Comparison of ENCODE assay signal across 8 mouse cellular contexts in genomic region chr3:108855864-108856263, GRCm38 (mm10). TPM values are rescaled to one million over a fixed set of nuclear protein-coding genes. Genes with fewer than 3 reads are reported as not detected.
A peak's percentile ranks its signal among the peaks of the same experiment; 100 is the strongest.
DNase-seq lines count a peak whose midpoint lies in the region; ATAC-seq and TF ChIP-seq lines count a peak whose summit lies in the region.

No protein-coding gene starts in this region.

- TF ChIP-seq POLR2A in limb, embryonic 14.5 days (IDR thresholded peaks at IDR 0.05; ENCODE audit: borderline replicate concordance, extremely low read depth, insufficient read depth, insufficient read length) = no peak

- no peak; the same call in 1 of the 2 replicates for ATAC-seq in kidney, embryonic 15.5 days (replicated peaks; ENCODE audit: low FRiP score)
- ATAC-seq in limb, embryonic 14.5 days (ENCODE audit: low FRiP score, low read depth) = no peak
- no peak for ATAC-seq in stomach, embryonic 14.5 days (ENCODE audit: insufficient number of reproducible peaks, insufficient read depth, low FRiP score, low read depth)

- DNase-seq in kidney, postnatal 10 days = peak; percentile 75
- peak; percentile 59 for DNase-seq in urinary bladder, postnatal 14 days (ENCODE audit: low spot score)
- DNase-seq in urinary bladder, adult 2 months (ENCODE audit: low spot score) = no peak
- DNase-seq in gastrocnemius, postnatal 25 days = peak; percentile 32
- DNase-seq in limb, embryonic 14.5 days (ENCODE audit: low spot score) = peak; percentile 67
- DNase-seq in cerebellum, adult 18-20 months = no peak

- peaks cover 15% of the 10 kb centered on the region; the same call in 1 of the 2 replicates for H3K4me1 ChIP-seq in kidney, embryonic 15.5 days
- H3K4me1 ChIP-seq in limb, embryonic 14.5 days (ENCODE audit: control insufficient read depth, insufficient read depth, low read length) = peaks cover 39% of the 10 kb centered on the region
- H3K4me1 ChIP-seq in stomach, embryonic 14.5 days (ENCODE audit: control insufficient read depth, insufficient read depth, low read length) = 0 out of 2 replicates have a peak, but pooled peaks cover 18% of the 10 kb centered on the region

- H3K4me3 ChIP-seq in kidney, embryonic 15.5 days (replicated peaks) = no peak overlapping the region
- no peak overlapping the region for H3K4me3 ChIP-seq in limb, embryonic 14.5 days (replicated peaks; ENCODE audit: low read length)
- no peak overlapping the region for H3K4me3 ChIP-seq in stomach, embryonic 14.5 days (ENCODE audit: low read depth, low read length)

- no peaks in the 10 kb centered on the region for H3K36me3 ChIP-seq in kidney, embryonic 15.5 days
- no peaks in the 10 kb centered on the region for H3K36me3 ChIP-seq in limb, embryonic 14.5 days (ENCODE audit: control insufficient read depth, insufficient read depth, low read length)
- H3K36me3 ChIP-seq in stomach, embryonic 14.5 days (ENCODE audit: control insufficient read depth, insufficient read depth, low read length) = no peaks in the 10 kb centered on the region

- no peaks in the 10 kb centered on the region for H3K9me3 ChIP-seq in kidney, embryonic 15.5 days (replicated peaks)
- no peaks in the 10 kb centered on the region for H3K9me3 ChIP-seq in limb, embryonic 14.5 days (ENCODE audit: control insufficient read depth, low read length)
- H3K9me3 ChIP-seq in stomach, embryonic 14.5 days (ENCODE audit: control insufficient read depth, low read depth, low read length) = no peaks in the 10 kb centered on the region

- H3K27ac ChIP-seq in kidney, embryonic 15.5 days = no peak overlapping the region
- H3K27ac ChIP-seq in limb, embryonic 14.5 days (replicated peaks; ENCODE audit: low read depth, low read length) = peak overlapping the region; percentile 62; the same call in 1 of the 2 replicates
- 0 out of 2 replicates have a peak overlapping the region, but pooled peaks have one; percentile 48 for H3K27ac ChIP-seq in stomach, embryonic 14.5 days (ENCODE audit: low read length)

- no peak overlapping the region for H3K9ac ChIP-seq in kidney, embryonic 15.5 days
- H3K9ac ChIP-seq in limb, embryonic 14.5 days (ENCODE audit: low read depth, low read length, severe bottlenecking) = no peak overlapping the region
- H3K9ac ChIP-seq in stomach, embryonic 14.5 days (replicated peaks; ENCODE audit: low read depth, low read length) = no peak overlapping the region

- WGBS in kidney, embryonic 15.5 days = 67% methylated on average over 10 of the region's 10 CpGs
- 62% methylated on average over 10 of the region's 10 CpGs for WGBS in limb, embryonic 14.5 days
- WGBS in stomach, embryonic 14.5 days = 58% methylated on average over 10 of the region's 10 CpGs

- H3K27me3 ChIP-seq in kidney, embryonic 15.5 days = no peaks in the 10 kb centered on the region
- no peaks in the 10 kb centered on the region for H3K27me3 ChIP-seq in limb, embryonic 14.5 days (ENCODE audit: control insufficient read depth, insufficient read depth, low read length)
- H3K27me3 ChIP-seq in stomach, embryonic 14.5 days (ENCODE audit: control insufficient read depth, insufficient read depth, low read length) = no peaks in the 10 kb centered on the region

- no peak overlapping the region for H3K4me2 ChIP-seq in kidney, embryonic 15.5 days
- H3K4me2 ChIP-seq in limb, embryonic 14.5 days (replicated peaks; ENCODE audit: low read depth, low read length, severe bottlenecking) = no peak overlapping the region
- H3K4me2 ChIP-seq in stomach, embryonic 14.5 days (replicated peaks; ENCODE audit: low read depth, low read length) = no peak overlapping the region

RNA-seq across cellular contexts. Expression of gene Stxbp3, which starts 15.5 kb away (rescaled TPM):
- polyA plus RNA-seq in kidney, embryonic 15.5 days (2015; fragmentation: Nextera tagmentation; extraction: Ambion mirVana) = 34.9 and 35.6 TPM in 2 replicates
- 43.3 and 49.4 TPM in 2 replicates for polyA plus RNA-seq in urinary bladder, adult 2 months (2012; rRNA removed)
- 10 to 100 TPM; 23.5 to 26.4 TPM for total RNA-seq in gastrocnemius, postnatal 25 days (2021)
- 23.5 and 28.4 TPM in 2 replicates for polyA plus RNA-seq in limb, embryonic 14.5 days (2012; rRNA removed)
- 33.0 and 38.1 TPM in 2 replicates for polyA plus RNA-seq in limb, embryonic 14.5 days (2014; fragmentation: Nextera tagmentation; extraction: Ambion mirVana)
- 41.4 and 43.6 TPM in 2 replicates for polyA plus RNA-seq in stomach, embryonic 14.5 days (2014; fragmentation: Nextera tagmentation; extraction: Ambion mirVana)

RNA-seq across cellular contexts. Expression of gene Fndc7, which starts 33.9 kb away (rescaled TPM):
- polyA plus RNA-seq in kidney, embryonic 15.5 days (2015; fragmentation: Nextera tagmentation; extraction: Ambion mirVana) = 0.10 TPM in 1 of 2 replicates, not detected in the other
- 0.24 and 0.29 TPM in 2 replicates for polyA plus RNA-seq in urinary bladder, adult 2 months (2012; rRNA removed)
- total RNA-seq in gastrocnemius, postnatal 25 days (2021) = not detected
- polyA plus RNA-seq in limb, embryonic 14.5 days (2012; rRNA removed) = 0.17 and 0.35 TPM in 2 replicates
- polyA plus RNA-seq in limb, embryonic 14.5 days (2014; fragmentation: Nextera tagmentation; extraction: Ambion mirVana) = 0.23 and 0.25 TPM in 2 replicates
- polyA plus RNA-seq in stomach, embryonic 14.5 days (2014; fragmentation: Nextera tagmentation; extraction: Ambion mirVana) = not detected in 2 replicates

RNA-seq across cellular contexts. Expression of gene Prpf38b, which starts 55.7 kb away (rescaled TPM):
- 71.7 and 74.7 TPM in 2 replicates for polyA plus RNA-seq in kidney, embryonic 15.5 days (2015; fragmentation: Nextera tagmentation; extraction: Ambion mirVana)
- polyA plus RNA-seq in urinary bladder, adult 2 months (2012; rRNA removed) = 77.1 and 80.1 TPM in 2 replicates
- total RNA-seq in gastrocnemius, postnatal 25 days (2021) = 10 to 100 TPM; 14.7 to 16.1 TPM
- 95.1 and 110 TPM in 2 replicates for polyA plus RNA-seq in limb, embryonic 14.5 days (2012; rRNA removed)
- polyA plus RNA-seq in limb, embryonic 14.5 days (2014; fragmentation: Nextera tagmentation; extraction: Ambion mirVana) = 58.9 and 72.4 TPM in 2 replicates
- 73.7 and 77.1 TPM in 2 replicates for polyA plus RNA-seq in stomach, embryonic 14.5 days (2014; fragmentation: Nextera tagmentation; extraction: Ambion mirVana)

Comparison
In these comparisons a context has a peak if more than half of its experiments do, and no peak if none do; other contexts are left out.
1. DNase-seq: peak in kidney, postnatal 10 days (single experiment), urinary bladder, postnatal 14 days (single experiment), gastrocnemius, postnatal 25 days (single experiment) and limb, embryonic 14.5 days (single experiment); none in urinary bladder, adult 2 months (single experiment) and cerebellum, adult 18-20 months (0 of 2).